Mouse (Mus musculus) G1E (cell line): ENCODE measurements around the gene Vezt. TPM values are rescaled to one million over a fixed set of nuclear protein-coding genes. Genes with fewer than 3 reads are reported as not detected.

ENCODE experiments used
- ATAC-seq: 2 replicates; pipeline ENCODE4 v1.8.0; 2016; ENCODE audit warnings: mild to moderate bottlenecking; ENCODE audit not compliant: insufficient number of reproducible peaks, poor library complexity, low FRiP score, severe bottlenecking; ENCODE audit errors: extremely low read depth
- DNase-seq: peaks from one replicate; pipeline ENCODE4 v3.0.0; 2012; ENCODE audit warnings: low spot score
- H3K27me3 ChIP-seq: 2 replicates; pipeline ENCODE4 v1.6.1; 2012; ENCODE audit warnings: mild to moderate bottlenecking, low read length, inconsistent platforms; ENCODE audit not compliant: insufficient read depth
- H3K36me3 ChIP-seq: replicated peaks from 2 replicates; pipeline ENCODE3; 2012; ENCODE audit warnings: mild to moderate bottlenecking, inconsistent platforms
- H3K4me1 ChIP-seq: 2 replicates; pipeline ENCODE4 v1.6.1; 2012; ENCODE audit warnings: low read depth, low read length, inconsistent platforms, mixed read lengths; ENCODE audit not compliant: insufficient read depth
- H3K4me3 ChIP-seq: 2 replicates; pipeline ENCODE4 v1.5.1; 2012; ENCODE audit warnings: low read depth, mild to moderate bottlenecking, inconsistent platforms, low read length, moderate library complexity, mixed read lengths
- H3K9me3 ChIP-seq: replicated peaks from 2 replicates; pipeline ENCODE4 v1.6.1; 2012; ENCODE audit warnings: inconsistent platforms
- CTCF ChIP-seq: IDR thresholded peaks from 2 replicates; pipeline ENCODE4 v1.5.1; 2012; ENCODE audit warnings: low read depth, low read length, inconsistent platforms, mixed read lengths
- GATA1 ChIP-seq: IDR thresholded peaks from 2 replicates; pipeline ENCODE4 v1.6.1; 2012; ENCODE audit warnings: borderline replicate concordance, low read length, inconsistent platforms, mixed read lengths
- GATA2 ChIP-seq: IDR thresholded peaks from 2 replicates; pipeline ENCODE4 v1.6.1; 2012; ENCODE audit warnings: low read depth, low read length, inconsistent platforms, borderline replicate concordance
- POLR2AphosphoS5 ChIP-seq: IDR thresholded peaks from 2 replicates; pipeline ENCODE4 v1.6.1; 2012; ENCODE audit warnings: low read depth, low read length, inconsistent platforms; ENCODE audit not compliant: insufficient replicate concordance
- TAL1 ChIP-seq: conservative IDR thresholded peaks from 2 replicates; pipeline ENCODE4 v1.6.1; 2012; ENCODE audit warnings: low read depth, low read length, inconsistent platforms, mixed read lengths
- polyA plus RNA-seq: library from polyadenylated mRNA; stranded (reverse); fragments of >175 nt; gene quantifications from 2 replicates; pipeline ENCODE4 v1.2.3, GENCODE M21; 2012
- total RNA-seq, 2 experiments: library from RNA; stranded (forward) in 1 of 2; stranded (reverse) in 1 of 2; fragments of 200-1000 nt in 1 of 2; fragments of >200 nt in 1 of 2; fragmentation: Nextera tagmentation in 1 of 2; gene quantifications; 2 replicates each; pipeline ENCODE4 v1.2.3; 2014 to 2017

Vezt gene
- total and polyA plus RNA-seq, 3 experiments, result 3.5 to 35.7 (median 13.2) TPM

DNA sequence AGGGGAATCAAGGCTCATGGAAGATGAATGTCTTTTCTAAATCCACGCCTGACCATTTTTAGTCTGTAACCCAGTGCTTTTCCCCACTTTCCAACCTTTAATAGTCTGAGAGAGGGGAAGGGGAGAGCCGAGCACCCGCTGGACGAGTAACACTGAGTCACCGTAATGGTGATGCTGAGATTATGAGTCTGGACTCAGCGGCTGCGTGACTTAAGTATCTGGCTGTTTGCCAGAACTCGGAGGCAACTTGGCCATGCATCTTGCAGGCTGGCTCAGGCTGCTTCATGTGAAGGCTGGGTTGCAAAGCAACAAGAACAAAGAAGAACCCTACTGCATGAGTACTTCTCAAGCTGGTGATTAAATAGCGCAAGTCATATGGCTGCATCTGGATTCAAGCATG, 101.6 kb downstream of the Vezt start:
- H3K4me1 ChIP-seq, result peaks cover 5% of the 10 kb centered on the region
- H3K27me3 ChIP-seq, result peaks cover 10% of the 10 kb centered on the region
- H3K4me3 ChIP-seq, result no peak overlapping the region
- H3K36me3 ChIP-seq, result no peaks in the 10 kb centered on the region
- DNase-seq (no peak), ATAC-seq (no peak; the same call in 1 of the 2 replicates)
- TF ChIP-seq TAL1 (no peak), GATA1 (no peak)
- H3K9me3 ChIP-seq, result 0 out of 2 replicates have a peak, but pooled peaks cover 2% of the 10 kb centered on the region

DNA sequence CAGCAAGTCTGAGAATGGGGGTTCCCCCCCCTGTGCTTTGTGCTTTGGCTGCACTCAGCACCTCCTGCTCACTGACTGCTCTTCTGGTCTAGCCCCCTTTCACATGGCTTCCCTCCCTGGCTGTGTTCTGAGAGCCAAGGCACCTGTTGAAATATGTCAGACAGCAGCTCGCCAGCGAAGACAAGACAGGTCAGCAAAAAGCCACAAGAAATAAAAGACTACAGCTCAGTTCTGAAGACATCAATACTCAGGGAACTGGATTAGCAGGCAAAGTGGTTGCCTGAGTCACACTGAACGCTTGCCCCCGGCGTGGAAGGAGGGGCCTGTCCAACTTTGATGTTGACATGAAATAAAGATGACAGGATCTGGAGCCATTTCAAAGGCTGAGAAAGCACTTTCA, 102.8 kb downstream of the Vezt start:
- no peak for DNase-seq
- Histone ChIP-seq H3K27me3 (peaks cover 7% of the 10 kb centered on the region), H3K9me3 (0 out of 2 replicates have a peak, but pooled peaks cover 2% of the 10 kb centered on the region), H3K4me1 (peaks cover 5% of the 10 kb centered on the region), H3K36me3 (no peaks in the 10 kb centered on the region), H3K4me3 (no peak overlapping the region)
- no peak for ATAC-seq
- TF ChIP-seq POLR2AphosphoS5, result no peak

DNA sequence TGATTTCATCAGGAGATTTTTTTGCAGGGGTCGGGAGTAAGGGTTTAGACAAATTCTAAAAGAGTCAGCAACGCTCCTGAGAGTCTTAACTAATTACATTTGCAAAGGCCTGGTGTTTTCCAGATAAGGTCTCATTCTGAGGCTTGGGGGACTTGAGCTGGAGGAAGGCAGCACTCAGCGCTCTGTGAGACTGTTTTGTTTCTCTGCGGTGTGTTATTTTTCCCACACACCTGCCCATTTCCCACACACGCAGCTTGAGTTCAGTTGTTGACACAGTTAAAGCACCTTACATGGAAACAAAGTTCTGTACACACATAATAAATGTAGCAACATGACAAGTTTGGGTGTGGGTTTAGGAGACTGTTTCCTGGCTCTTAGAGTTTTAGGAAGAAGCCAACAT, 103.6 kb downstream of the Vezt start:
- no peak for DNase-seq
- TF ChIP-seq POLR2AphosphoS5 (no peak), CTCF (no peak), GATA1 (no peak), TAL1 (no peak), GATA2 (no peak)
- 0 out of 2 replicates have a peak, but pooled peaks cover 2% of the 10 kb centered on the region for H3K9me3 ChIP-seq
- H3K4me1 ChIP-seq, result peaks cover 5% of the 10 kb centered on the region
- peaks cover 7% of the 10 kb centered on the region for H3K27me3 ChIP-seq
- no peak overlapping the region for H3K4me3 ChIP-seq
- ATAC-seq, result no peak
- H3K36me3 ChIP-seq, result no peaks in the 10 kb centered on the region

GRCm38 (mm10) chr10:93931431-93931830, 104.2 kb downstream of the Vezt start:
- no peak for DNase-seq

GRCm38 (mm10) chr10:93930236-93930824, 105.3 kb downstream of the Vezt start:
- H3K27me3 ChIP-seq, result peaks cover 7% of the 10 kb centered on the region
- no peaks in the 10 kb centered on the region for H3K9me3 ChIP-seq
- H3K4me1 ChIP-seq, result peaks cover 5% of the 10 kb centered on the region
- H3K4me3 ChIP-seq, result no peak overlapping the region
- ATAC-seq, result no peak
- TF ChIP-seq POLR2AphosphoS5 (no peak), GATA1 (no peak), CTCF (no peak), GATA2 (no peak), TAL1 (no peak)
- no peak for DNase-seq
- no peaks in the 10 kb centered on the region for H3K36me3 ChIP-seq

More at GRCm38 (mm10) chr10:93931431-93931830, 104.2 kb downstream of the Vezt start:
- Histone ChIP-seq H3K4me3 (no peak overlapping the region), H3K36me3 (no peaks in the 10 kb centered on the region), H3K27me3 (peaks cover 7% of the 10 kb centered on the region), H3K9me3 (0 out of 2 replicates have a peak, but pooled peaks cover under 1% of the 10 kb centered on the region), H3K4me1 (peaks cover 5% of the 10 kb centered on the region)
- no peak for TF ChIP-seq GATA1
- TF ChIP-seq TAL1, result no peak
- TF ChIP-seq GATA2, result no peak
- no peak for TF ChIP-seq CTCF
- TF ChIP-seq POLR2AphosphoS5, result no peak
- ATAC-seq, result no peak

DNA sequence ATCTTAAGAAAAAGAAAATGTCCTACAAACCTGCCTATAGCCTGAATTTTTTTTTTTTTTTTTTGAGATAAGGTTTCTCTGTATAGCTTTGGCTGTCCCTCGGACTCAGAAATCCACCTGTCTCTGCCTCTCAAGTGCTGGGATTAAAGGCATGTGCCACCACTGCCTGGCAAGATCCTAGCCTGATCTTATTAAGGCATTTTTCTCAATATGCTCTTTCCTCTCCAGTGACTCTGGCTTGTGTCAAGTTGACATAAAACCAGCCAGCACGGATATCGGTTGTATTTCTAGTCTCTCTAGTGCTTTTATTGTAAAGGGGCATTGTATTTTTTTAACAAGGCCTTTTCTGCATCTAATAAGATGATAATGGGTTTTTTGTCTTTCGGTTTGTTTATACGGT, 111.0 kb downstream of the Vezt start:
- Histone ChIP-seq H3K27me3 (no peaks in the 10 kb centered on the region), H3K4me3 (no peak overlapping the region), H3K36me3 (no peaks in the 10 kb centered on the region), H3K4me1 (peaks cover 10% of the 10 kb centered on the region; the same call in 1 of the 2 replicates), H3K9me3 (no peaks in the 10 kb centered on the region)
- TF ChIP-seq CTCF (no peak), POLR2AphosphoS5 (no peak), GATA2 (no peak), GATA1 (no peak), TAL1 (no peak)
- DNase-seq (no peak), ATAC-seq (no peak)

GRCm38 (mm10) chr10:93921160-93921559, 114.5 kb downstream of the Vezt start:
- DNase-seq (no peak), ATAC-seq (no peak)
- Histone ChIP-seq H3K4me1 (peaks cover 36% of the 10 kb centered on the region), H3K4me3 (no peak overlapping the region), H3K9me3 (no peaks in the 10 kb centered on the region; the same call in 1 of the 2 replicates), H3K27me3 (no peaks in the 10 kb centered on the region), H3K36me3 (no peaks in the 10 kb centered on the region)
- TF ChIP-seq GATA1 (no peak), GATA2 (no peak), CTCF (no peak), TAL1 (no peak), POLR2AphosphoS5 (no peak)
